Mouse (Mus musculus) brain, embryonic 18.5 days (tissue): ENCODE data around the gene Trim3.

Experiments
- DNase-seq: peaks from one replicate; pipeline ENCODE4 v3.0.0-alpha.2; 2012; ENCODE audit warnings: low read depth, low spot score

The Trim3 gene

GRCm38 (mm10) chr7:105633127-105633800, at the start of gene Trim3:
Trim3 (minus strand) TSS chr7:105633571.
- DNase-seq = peak; percentile 71

DNA sequence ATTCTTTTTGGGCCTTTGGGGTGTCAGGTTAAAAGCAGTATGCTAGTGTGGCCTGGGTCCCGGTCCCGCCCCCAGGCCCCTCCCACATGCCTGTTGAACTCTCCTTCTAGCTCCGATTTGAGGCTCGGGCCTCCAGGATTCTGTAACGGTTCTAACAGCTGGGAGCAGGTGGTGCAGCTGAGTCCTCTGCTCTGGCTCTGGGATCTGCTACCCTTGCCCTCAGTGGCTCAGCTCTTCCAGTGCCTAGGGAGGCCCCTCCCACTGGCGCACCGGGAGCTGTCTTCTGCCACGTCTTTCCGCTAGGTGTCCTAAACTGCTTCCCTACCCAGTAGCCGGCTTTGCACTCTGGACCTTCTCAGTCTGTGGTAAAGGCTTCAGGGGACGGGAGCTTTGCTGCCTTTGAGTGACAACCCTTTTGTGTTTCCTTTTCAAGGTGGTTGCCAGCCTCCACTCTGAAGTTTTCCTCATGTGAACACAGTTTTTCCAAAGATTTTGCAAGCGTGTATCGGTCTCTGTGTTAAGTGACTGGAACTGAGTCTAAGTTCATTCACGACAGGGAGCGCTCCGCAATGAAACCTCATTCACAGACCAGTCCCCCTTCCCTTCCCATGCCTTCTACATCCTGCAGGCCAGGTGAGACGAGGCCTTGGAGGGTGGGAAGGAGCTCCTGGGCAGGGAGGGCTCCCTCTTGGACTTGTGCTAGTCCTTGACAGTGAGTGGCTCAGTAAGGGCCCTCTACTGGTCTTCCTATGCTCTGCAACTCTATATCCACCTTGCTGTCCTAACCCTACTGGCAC, 17.5 kb upstream of the Trim3 start, which contains the start of gene Dnhd1:
Gene Dnhd1 (plus strand): TSS at position 189 of the 797 bp plus-strand sequence.
- DNase-seq = no peak

GRCm38 (mm10) chr7:105641936-105642335, 8.6 kb upstream of the Trim3 start:
- no peak for DNase-seq

GRCm38 (mm10) chr7:105640894-105641255, 7.5 kb upstream of the Trim3 start:
- no peak for DNase-seq

DNA sequence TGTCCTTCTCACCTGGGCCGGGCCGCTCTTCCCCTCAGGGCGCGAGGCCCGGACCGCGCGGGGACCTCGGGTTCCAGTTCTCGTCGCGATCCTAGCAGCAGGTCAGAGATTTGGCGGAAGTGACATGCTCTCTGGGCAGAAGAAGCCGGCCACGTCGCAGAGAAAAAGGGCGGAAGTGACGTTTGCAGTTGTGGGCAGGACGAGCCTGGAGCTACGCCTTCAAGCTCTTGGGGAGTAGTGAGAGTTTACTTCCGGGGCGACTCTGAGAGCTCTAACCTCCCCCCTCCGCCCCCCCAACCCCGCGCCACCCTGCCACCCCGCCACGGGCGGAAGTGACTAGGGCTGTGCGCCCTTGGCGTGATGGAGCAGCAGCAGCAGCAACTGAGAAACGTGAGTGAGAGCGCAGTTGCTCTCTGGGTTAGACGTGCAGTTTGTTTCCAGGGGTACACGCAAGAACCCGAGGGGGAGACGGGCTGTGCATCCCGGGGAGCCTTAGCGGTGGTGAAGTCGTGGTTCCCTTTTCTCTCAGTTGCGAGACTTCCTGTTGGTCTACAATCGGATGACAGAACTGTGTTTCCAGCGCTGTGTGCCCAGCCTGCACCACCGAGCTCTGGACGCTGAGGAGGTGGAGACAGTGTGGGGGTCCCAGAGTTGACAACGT, 7.0 kb upstream of the Trim3 start, which contains the start of the genes Arfip2 and Gm45799:
Gene Arfip2 (minus strand): TSS at position 184 of the 661 bp plus-strand sequence.
Gene Gm45799 (plus strand): TSS at position 320 of the 661 bp plus-strand sequence.
- DNase-seq = peak; percentile 96

GRCm38 (mm10) chr7:105639756-105640155, 6.4 kb upstream of the Trim3 start, which contains the start of gene Timm10b:
Timm10b (plus strand) TSS chr7:105640056.
- DNase-seq = no peak

- DNase-seq = no peak
Observed at GRCm38 (mm10) chr7:105639304-105639703, 5.9 kb upstream of the Trim3 start.

DNA sequence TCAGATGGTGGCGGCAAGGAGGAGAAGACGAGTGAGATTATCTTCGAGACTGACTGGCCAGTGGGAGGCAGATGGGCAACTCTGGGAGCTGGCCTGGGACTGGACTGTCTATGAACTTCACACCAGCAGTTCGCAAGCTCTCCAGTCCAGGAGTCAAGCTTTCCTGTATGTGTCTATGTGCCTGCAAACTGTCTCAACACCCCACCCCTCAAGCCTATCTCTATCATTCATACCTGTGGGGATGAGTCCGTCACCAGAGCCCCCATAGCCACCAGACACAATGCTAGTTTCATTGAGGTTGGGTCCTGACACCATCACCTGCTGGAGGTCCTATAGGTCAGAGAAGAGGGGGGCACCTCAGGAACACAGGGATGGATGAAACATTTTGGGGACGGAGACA, 5.4 kb upstream of the Trim3 start:
- no peak for DNase-seq

- no peak for DNase-seq
Observed at GRCm38 (mm10) chr7:105635726-105636125, 2.4 kb upstream of the Trim3 start.

- no peak for DNase-seq
Observed at GRCm38 (mm10) chr7:105634272-105634920, 1.0 kb upstream of the Trim3 start.

GRCm38 (mm10) chr7:105633801-105634135, 397 bp upstream of the Trim3 start:
- no peak for DNase-seq

DNA sequence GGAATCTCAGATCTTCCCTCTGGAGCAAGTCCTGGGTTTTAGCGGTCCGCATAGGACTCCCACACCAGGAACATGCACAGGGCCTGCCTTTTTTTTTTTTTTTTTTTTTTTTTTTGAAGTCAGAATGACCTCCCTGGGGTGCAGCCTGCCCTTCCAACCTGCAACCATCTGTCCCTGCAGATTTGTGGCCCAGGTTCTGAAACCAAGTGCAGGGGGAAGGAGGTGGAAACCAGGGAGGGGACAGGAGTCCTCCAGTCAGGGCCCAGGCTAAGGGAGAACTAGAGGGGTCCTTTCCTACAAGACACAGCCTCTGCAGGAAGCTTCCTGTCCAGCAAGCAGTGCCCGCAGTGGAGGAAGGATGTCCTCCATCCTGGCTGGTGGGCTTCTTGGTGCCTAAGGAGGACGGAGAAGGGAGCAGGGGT, 809 bp downstream of the Trim3 start:
- no peak for DNase-seq

DNA sequence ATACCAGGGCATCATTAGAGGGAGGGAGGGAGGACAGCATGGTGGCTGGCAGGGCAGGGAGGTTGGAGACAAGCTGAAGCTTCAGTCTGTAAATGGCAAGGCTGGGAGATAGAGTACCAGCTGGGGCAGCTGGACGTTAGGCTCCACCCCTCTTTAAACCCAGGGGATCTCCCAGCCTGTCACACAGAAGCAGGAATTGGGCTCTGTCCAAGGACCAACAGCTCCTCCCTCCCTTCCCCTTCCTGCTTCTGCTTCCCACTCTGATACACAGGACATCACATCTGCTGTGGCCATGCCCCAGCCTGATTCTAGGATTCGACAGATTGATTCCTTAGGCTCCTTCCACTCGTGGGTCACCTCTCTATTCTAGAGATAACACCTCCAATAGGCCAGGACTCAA, 4.7 kb downstream of the Trim3 start:
- no peak for DNase-seq

- no peak for DNase-seq
Observed at GRCm38 (mm10) chr7:105625397-105625796, 8.0 kb downstream of the Trim3 start.

DNA sequence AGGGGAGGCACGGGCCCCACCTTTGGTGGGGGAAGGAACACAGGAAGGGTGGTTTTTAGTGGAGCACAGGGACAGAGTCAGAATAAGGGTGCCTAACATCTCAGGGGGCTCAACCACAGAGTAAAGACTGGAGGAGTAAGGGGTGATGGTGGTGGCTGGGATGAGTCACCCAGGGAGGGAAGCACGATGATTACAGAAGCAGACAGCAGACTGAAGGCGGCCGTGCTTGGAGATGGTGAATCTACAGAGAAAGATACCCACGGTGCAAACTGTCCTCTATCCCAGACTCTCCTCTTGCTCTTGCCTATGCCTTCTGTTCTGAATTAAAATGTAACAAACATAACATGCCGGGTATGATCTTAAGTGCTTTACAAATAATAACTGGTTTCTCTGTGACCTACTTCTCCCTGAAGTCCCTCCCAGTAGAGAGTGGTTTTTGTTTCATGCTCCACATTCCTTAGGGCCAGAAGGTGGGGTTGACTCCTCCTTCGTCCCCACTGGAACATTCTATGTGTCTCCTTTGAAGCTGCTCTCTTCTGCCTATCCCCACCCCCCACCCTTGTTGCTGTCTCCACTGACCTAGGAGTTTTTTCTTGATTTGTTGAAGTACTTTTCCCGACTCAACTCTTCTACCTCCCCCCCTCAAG, 11.6 kb downstream of the Trim3 start:
- no peak for DNase-seq

GRCm38 (mm10) chr7:105621053-105621452, 12.3 kb downstream of the Trim3 start:
- DNase-seq = no peak

GRCm38 (mm10) chr7:105619701-105620100, 13.7 kb downstream of the Trim3 start:
- DNase-seq = no peak

DNA sequence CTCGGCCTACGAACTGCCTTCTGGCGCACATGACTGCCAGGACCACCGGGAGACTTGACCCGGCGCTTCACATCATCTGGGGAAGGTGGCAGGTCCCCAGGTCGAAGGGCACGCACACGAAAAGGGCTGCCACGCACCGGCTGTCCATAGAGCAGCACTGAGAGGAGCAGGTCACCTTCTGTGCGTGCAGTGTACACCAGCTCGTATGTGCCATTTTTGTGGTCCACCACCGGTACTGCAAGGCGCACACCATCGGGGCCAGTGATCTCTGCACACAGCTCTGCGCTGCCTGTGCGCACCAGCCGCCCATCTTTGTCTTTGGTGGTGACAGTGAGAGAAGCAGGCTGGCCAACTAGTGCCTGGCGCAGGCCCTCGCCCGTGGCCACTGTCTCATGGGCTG, 15.6 kb downstream of the Trim3 start:
- no peak for DNase-seq

DNA sequence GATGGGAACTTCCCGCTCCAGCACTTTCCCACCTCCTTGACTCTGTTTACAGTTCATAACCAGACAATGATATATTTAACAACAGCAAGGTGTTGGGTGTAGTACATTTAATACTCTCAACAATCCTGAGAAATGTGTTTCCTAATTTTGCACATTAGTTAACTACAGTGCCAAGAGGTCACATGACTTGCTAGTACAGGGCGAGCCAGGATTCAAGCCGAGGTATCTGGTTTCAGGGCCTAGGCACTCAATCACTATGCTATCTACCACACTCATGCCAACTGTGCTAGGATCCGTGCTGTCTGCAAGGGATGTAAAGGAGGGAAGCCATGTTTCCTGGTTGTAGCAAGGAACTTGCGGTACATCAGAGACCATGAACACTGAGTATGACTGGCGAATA, 16.8 kb downstream of the Trim3 start:
- DNase-seq = no peak

DNA sequence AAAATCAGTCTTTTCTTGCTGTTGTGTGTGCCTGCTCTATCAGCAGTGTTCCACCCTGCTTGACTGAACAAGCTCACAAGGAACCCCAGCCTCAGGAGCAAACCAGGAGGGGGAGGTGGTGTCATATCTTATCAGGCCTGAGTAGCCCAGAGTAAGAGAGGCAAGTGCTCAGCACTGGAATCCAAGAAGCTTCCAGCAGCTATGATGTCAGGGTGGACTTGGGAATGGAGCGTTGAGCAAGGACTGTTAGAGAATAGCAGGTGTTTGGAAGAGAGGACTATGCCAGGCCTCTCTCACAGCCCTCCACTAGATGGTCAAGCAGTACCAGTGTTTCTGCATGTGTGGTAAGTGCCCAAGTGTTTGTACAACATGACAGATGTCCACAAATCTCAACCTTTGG, 17.7 kb downstream of the Trim3 start:
- no peak for DNase-seq

DNA sequence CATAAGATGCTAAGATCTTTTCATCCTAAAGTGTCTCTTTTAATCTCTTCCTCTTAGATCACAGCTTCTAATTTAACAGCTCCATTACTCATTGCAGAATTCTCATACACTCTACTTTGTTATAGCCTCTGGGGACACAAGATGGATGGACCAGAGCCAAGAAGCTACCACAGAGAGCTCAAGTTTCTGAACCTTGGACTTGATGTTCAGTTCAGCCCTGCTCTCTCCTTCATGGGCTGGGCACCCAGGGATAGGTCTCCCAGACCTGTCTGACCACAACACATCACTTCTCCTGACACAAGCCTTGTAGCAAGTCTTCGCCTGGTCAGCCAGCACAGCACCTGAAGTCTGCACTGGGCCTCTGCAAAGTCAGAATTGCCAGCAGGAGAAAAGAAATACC, 19.0 kb downstream of the Trim3 start:
- DNase-seq = no peak
